Mouse (Mus musculus) lung, adult 2 months (tissue): ENCODE measurements around the gene Gabrr2. TPM values are rescaled to one million over a fixed set of nuclear protein-coding genes. Genes with fewer than 3 reads are reported as not detected.
"Not testable (repeated sequence)": the region's sequence is repeated elsewhere in the genome, so short reads cannot be mapped to it uniquely, and the experiment has no call there.

Source experiments
- DNase-seq: peaks from one replicate; pipeline ENCODE4 v3.0.0; 2022
- H3K4me1 ChIP-seq: fragments of 200-500 bp; 2 replicates; pipeline ENCODE4 v1.6.1; 2011; ENCODE audit warnings: low read length; ENCODE audit not compliant: control insufficient read depth, insufficient read depth
- H3K4me3 ChIP-seq: fragments of 200-500 bp; replicated peaks from 2 replicates; pipeline ENCODE3; 2011; ENCODE audit warnings: low read depth, mild to moderate bottlenecking, control low read depth, low read length; ENCODE audit errors: extremely low read depth
- CTCF ChIP-seq: fragments of 200-500 bp; IDR thresholded peaks from 2 replicates; pipeline ENCODE4 v1.5.1; 2011; ENCODE audit warnings: mild to moderate bottlenecking, low read length, control low read depth; ENCODE audit not compliant: insufficient read depth
- POLR2A ChIP-seq: fragments of 200-500 bp; IDR thresholded peaks from 2 replicates; pipeline ENCODE4 v1.6.1; 2011; ENCODE audit warnings: low read depth, mild to moderate bottlenecking, control low read depth, low read length, borderline replicate concordance; ENCODE audit errors: extremely low read depth
- WGBS: fragments of 180-500 bp; shearing (Covaris S2); methylation state at CpG from one replicate; pipeline ENCODE4 v1.1.7; 2018; 5-methylcytosine and 5-hydroxymethylcytosine counted together
- polyA plus RNA-seq: library from polyadenylated mRNA; depleted of rRNA; stranded (reverse); fragments of >200 nt; gene quantifications from 2 replicates; pipeline ENCODE4 v1.2.3, GENCODE M21; 2012; rRNA removed

Gabrr2 gene
- polyA plus RNA-seq, 1 experiment, result 1.3 TPM

DNA sequence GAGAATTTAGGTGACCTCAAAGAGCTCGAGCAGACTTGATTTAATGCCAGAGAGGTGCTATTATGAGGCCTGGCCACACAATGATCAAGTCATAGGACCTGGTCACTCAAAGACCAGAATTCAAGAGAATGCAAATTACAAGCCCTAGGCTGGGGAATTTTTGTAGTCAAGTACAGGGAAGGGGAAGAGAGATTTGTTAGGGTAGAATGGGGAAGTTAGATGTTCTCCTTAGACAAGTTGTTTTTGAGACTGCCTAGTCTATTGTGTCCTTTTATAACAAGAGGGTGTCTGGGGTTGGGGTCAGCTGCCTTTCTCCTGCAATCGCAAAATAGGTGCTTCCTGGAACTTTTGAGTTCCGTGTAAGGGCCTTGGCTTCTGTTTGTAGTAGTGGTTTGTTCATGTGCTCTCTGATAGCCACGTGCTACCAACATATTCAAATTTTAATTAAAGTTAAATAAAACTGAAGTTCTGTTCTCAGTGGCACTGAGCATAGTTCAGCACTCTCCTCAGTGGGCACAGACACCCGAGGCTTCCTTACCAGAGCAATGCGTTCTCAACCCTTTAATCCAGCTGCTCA is 36.4 kb downstream of the Gabrr2 start:
- Histone ChIP-seq H3K4me1 (no peaks in the 10 kb centered on the region), H3K4me3 (no peak overlapping the region)
- DNase-seq, result no peak
- WGBS, result 65% methylated on average over 6 of the region's 6 CpGs
- TF ChIP-seq POLR2A (no peak), CTCF (no peak)

- 44% methylated on average over 14 of the region's 14 CpGs for WGBS
- no peak for DNase-seq
- H3K4me3 ChIP-seq, result no peak overlapping the region
- no peaks in the 10 kb centered on the region for H3K4me1 ChIP-seq
- TF ChIP-seq CTCF (no peak), POLR2A (no peak)
These were observed 47.1 kb downstream of the Gabrr2 start for GRCm38 (mm10) chr4:33109720-33110458.

GRCm38 (mm10) chr4:33110845-33111244 is 48.0 kb downstream of the Gabrr2 start:
- Histone ChIP-seq H3K4me1 (no peaks in the 10 kb centered on the region), H3K4me3 (no peak overlapping the region)
- no peak for TF ChIP-seq POLR2A
- TF ChIP-seq CTCF, result no peak
- DNase-seq, result no peak
- 67% methylated on average over 7 of the region's 7 CpGs for WGBS

- DNase-seq, result no peak
- TF ChIP-seq POLR2A (no peak), CTCF (no peak)
- no peaks in the 10 kb centered on the region for H3K4me1 ChIP-seq
- WGBS, result 75% methylated on average over 9 of the region's 9 CpGs
- H3K4me3 ChIP-seq, result no peak overlapping the region
These were observed 48.6 kb downstream of the Gabrr2 start for GRCm38 (mm10) chr4:33111358-33111757.

DNA sequence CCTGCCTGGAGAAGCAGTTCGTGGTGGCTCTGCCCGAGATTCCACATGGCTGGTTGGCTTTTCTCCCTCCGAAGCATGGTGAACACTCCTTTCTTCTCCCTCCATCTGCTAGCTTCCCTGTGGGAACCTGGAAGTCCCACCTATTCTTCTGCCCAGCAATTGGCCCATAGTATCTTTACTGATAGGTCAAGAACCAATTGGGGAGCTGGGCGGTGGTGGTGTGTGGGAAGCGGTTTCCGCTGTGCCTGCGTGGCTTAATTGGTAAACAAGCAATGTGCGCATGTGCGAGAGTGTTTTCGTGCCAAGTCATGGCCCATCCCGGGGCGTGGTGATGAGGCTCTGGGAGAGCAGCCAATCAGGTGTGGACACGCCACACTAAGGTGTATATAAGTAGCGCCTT is 50.1 kb downstream of the Gabrr2 start:
- DNase-seq, H3K4me1 ChIP-seq, H3K4me3 ChIP-seq: not testable (repeated sequence)
- 89% methylated on average over 14 of the region's 14 CpGs for WGBS

GRCm38 (mm10) chr4:33119118-33119517 is 56.3 kb downstream of the Gabrr2 start:
- TF ChIP-seq CTCF, result peak; percentile 59
- 1% methylated on average over 3 of the region's 3 CpGs for WGBS
- peak; percentile 62 for DNase-seq

GRCm38 (mm10) chr4:33124493-33124892 is 61.7 kb downstream of the Gabrr2 start:
- no peak overlapping the region for H3K4me3 ChIP-seq
- WGBS, result 66% methylated on average over 6 of the region's 6 CpGs
- DNase-seq, result peak; percentile 20
- TF ChIP-seq CTCF, result peak; percentile 36
- TF ChIP-seq POLR2A, result no peak
- H3K4me1 ChIP-seq, result no peaks in the 10 kb centered on the region

More at GRCm38 (mm10) chr4:33119118-33119517, 56.3 kb downstream of the Gabrr2 start:
- not testable (repeated sequence) for H3K4me3 ChIP-seq, H3K4me1 ChIP-seq

GRCm38 (mm10) chr4:33125409-33126084 is 62.7 kb downstream of the Gabrr2 start:
- DNase-seq, result no peak
- TF ChIP-seq POLR2A (no peak), CTCF (no peak)
- H3K4me1 ChIP-seq, result no peaks in the 10 kb centered on the region
- 49% methylated on average over 10 of the region's 10 CpGs for WGBS
- no peak overlapping the region for H3K4me3 ChIP-seq

DNA sequence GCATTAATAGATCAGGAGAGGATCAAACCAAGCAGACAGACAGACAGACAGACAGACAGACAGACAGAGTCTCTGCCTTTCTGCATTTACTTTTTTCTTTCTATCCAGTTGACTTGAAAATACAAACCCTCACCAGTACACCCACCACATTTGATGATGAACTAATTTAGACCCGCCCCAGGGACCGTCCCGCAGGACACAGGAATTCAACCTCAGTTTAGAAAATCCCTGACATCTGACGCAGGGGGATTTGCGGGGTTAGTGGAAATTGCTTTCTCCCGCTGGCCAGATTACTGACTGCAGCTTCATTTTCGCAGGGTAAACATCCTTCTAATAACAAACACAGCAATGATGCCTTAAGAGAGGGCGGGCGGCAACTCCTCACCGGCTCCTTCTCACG is 69.4 kb downstream of the Gabrr2 start, which contains the start of gene Gabrr1:
Gene Gabrr1 (plus strand): TSS at position 301 of the 400 bp plus-strand sequence.
- WGBS, result 52% methylated on average over 11 of the region's 11 CpGs
- H3K4me3 ChIP-seq, result no peak within 1 kb of the TSS
- DNase-seq, result no peak
- H3K4me1 ChIP-seq, result no peaks in the 10 kb centered on the region
- TF ChIP-seq CTCF (no peak), POLR2A (no peak)

Other genes starting within 250 kb of the Gabrr2 start
- gene Ankrd6, start 112.2 kb upstream of the Gabrr2 start, polyA plus RNA-seq, result 0.34 and 0.72 TPM in 2 replicates
- gene Rragd, start 80.0 kb upstream of the Gabrr2 start, polyA plus RNA-seq, result 1.8 and 3.4 TPM in 2 replicates
- gene Ube2j1, start 31.6 kb upstream of the Gabrr2 start, polyA plus RNA-seq, result 14.9 and 17.9 TPM in 2 replicates
- gene Gabrr1, start 69.5 kb downstream of the Gabrr2 start, polyA plus RNA-seq, result 0.06 TPM in 1 of 2 replicates, not detected in the other
- gene Pm20d2, start 126.7 kb downstream of the Gabrr2 start, polyA plus RNA-seq, result 4.7 and 5.5 TPM in 2 replicates
- 0.06 and 0.19 TPM in 2 replicates for gene Srsf12, start 146.0 kb downstream of the Gabrr2 start, polyA plus RNA-seq
- gene Pnrc1, start 227.2 kb downstream of the Gabrr2 start, polyA plus RNA-seq, result 110 and 197 TPM in 2 replicates
- gene Rngtt, start 247.3 kb downstream of the Gabrr2 start, polyA plus RNA-seq, result 1.8 and 2.7 TPM in 2 replicates